Mouse (Mus musculus) hindbrain, postnatal 0 days (tissue): ENCODE data around the gene Hunk. TPM values are rescaled to one million over a fixed set of nuclear protein-coding genes. Genes with fewer than 3 reads are reported as not detected.

Experiments
- ATAC-seq: fragments of 200-750 bp; cut with Nextera tagmentation; 2 replicates; pipeline ENCODE4 v1.8.0; 2017; ENCODE audit warnings: mild to moderate bottlenecking, moderate TSS enrichment, moderate library complexity
- DNase-seq: peaks from one replicate; pipeline ENCODE4 v3.0.0-alpha.2; 2015; ENCODE audit warnings: low spot score
- H3K27ac ChIP-seq: fragments of 300-500 bp; sonication (generic); 2 replicates; pipeline ENCODE4 v1.5.1; 2014; ENCODE audit warnings: mild to moderate bottlenecking
- H3K27me3 ChIP-seq: fragments of 300-500 bp; sonication (generic); 2 replicates; pipeline ENCODE4 v1.6.1; 2014; ENCODE audit warnings: low read length, mixed read lengths; ENCODE audit not compliant: insufficient read depth
- H3K36me3 ChIP-seq: fragments of 300-500 bp; sonication (generic); 2 replicates; pipeline ENCODE4 v1.6.1; 2014; ENCODE audit warnings: low read length, mixed read lengths; ENCODE audit not compliant: insufficient read depth
- H3K4me1 ChIP-seq: fragments of 300-500 bp; sonication (generic); 2 replicates; pipeline ENCODE4 v1.6.1; 2014; ENCODE audit warnings: antibody characterized with exemption, low read length, mixed read lengths; ENCODE audit not compliant: insufficient read depth
- H3K4me2 ChIP-seq: fragments of 300-500 bp; sonication (generic); 2 replicates; pipeline ENCODE4 v1.6.1; 2014; ENCODE audit warnings: low read depth, mild to moderate bottlenecking, low read length, moderate library complexity, mixed read lengths
- H3K4me3 ChIP-seq: fragments of 300-500 bp; sonication (generic); 2 replicates; pipeline ENCODE4 v1.5.1; 2014; ENCODE audit warnings: low read length
- H3K9ac ChIP-seq: fragments of 300-500 bp; sonication (generic); replicated peaks from 2 replicates; pipeline ENCODE4 v1.6.1; 2014; ENCODE audit warnings: mild to moderate bottlenecking, low read length, moderate library complexity, mixed read lengths
- H3K9me3 ChIP-seq: fragments of 300-500 bp; sonication (generic); 2 replicates; pipeline ENCODE4 v1.6.1; 2016; ENCODE audit warnings: low read length, mixed read lengths
- CTCF ChIP-seq: IDR thresholded peaks from 2 replicates; pipeline ENCODE4 v1.5.1; 2016; ENCODE audit warnings: antibody characterized with exemption, control low read depth, low read depth
- WGBS: fragments of 180-500 bp; shearing (Covaris S2); extraction: QIAGEN DNeasy Blood & Tissue Kit; methylation state at CpG from one replicate; pipeline ENCODE4 v1.1.7; 2014; 5-methylcytosine and 5-hydroxymethylcytosine counted together
- polyA plus RNA-seq: library from polyadenylated mRNA; unstranded; fragments of >200 nt; fragmentation: Nextera tagmentation; extraction: Ambion mirVana; gene quantifications from 2 replicates; pipeline ENCODE4 v1.2.1, GENCODE M21; 2015
- total RNA-seq: library from RNA; depleted of rRNA; stranded (reverse); fragments of >200 nt; gene quantifications from 2 replicates; pipeline ENCODE4 v1.2.3, GENCODE M21; 2014

Gene Hunk
- total and polyA plus RNA-seq, 2 experiments from 2014 or later, result 3.6 to 13.3 TPM

DNA sequence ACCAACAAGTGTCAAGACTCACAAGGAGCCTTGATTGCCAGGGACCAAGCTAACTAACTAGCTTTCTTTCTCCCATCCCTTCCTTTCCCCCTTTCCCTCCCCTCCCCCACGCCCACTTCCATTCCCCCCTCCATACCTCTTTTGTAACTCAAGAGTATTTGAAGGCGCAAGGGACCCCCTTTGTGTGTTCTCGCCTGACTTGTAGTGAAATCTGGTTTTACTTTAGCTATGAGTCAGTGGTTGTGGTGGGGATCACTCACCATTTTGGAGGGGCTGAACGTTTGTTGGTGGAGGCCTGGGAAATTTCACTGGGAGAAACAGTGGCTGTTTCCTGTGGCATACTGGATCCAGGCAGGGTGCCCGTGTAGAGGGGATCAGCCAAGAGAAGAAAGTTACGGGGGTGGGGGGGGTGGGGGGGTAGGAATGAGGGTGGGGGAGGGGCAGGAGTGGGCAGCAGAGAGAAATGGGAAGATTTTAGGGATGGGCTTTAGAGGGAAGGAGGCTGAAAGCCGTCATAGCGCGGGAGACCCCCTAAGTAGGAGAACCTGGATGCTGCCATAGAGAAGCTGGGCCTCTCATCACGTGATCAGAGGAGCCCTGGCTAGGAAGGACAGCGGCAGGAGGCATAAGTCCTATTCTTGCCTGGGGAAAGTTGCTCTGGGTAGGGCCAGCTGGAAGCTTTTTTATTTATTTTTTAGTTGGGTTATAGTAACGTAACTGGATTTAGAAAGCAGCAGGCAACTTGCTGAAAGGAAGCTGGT lies 15.3 kb downstream of the Hunk start:
- Histone ChIP-seq H3K27me3 (no peaks in the 10 kb centered on the region), H3K9me3 (no peaks in the 10 kb centered on the region), H3K27ac (no peak overlapping the region), H3K36me3 (no peaks in the 10 kb centered on the region), H3K4me2 (0 out of 2 replicates have a peak overlapping the region, but pooled peaks have one; percentile 5), H3K4me1 (no peaks in the 10 kb centered on the region; the same call in 1 of the 2 replicates), H3K9ac (no peak overlapping the region), H3K4me3 (no peak overlapping the region)
- DNase-seq (no peak), ATAC-seq (peak; percentile 35; the same call in 1 of the 2 replicates)
- no peak for TF ChIP-seq CTCF
- WGBS, result 21% methylated on average over 12 of the region's 12 CpGs

GRCm38 (mm10) chr16:90402292-90402691 lies 16.5 kb downstream of the Hunk start:
- Histone ChIP-seq H3K4me3 (no peak overlapping the region), H3K27ac (no peak overlapping the region), H3K9ac (no peak overlapping the region), H3K36me3 (no peaks in the 10 kb centered on the region), H3K4me2 (no peak overlapping the region), H3K9me3 (no peaks in the 10 kb centered on the region), H3K4me1 (no peaks in the 10 kb centered on the region; the same call in 1 of the 2 replicates), H3K27me3 (no peaks in the 10 kb centered on the region)
- TF ChIP-seq CTCF, result no peak
- DNase-seq (no peak), ATAC-seq (no peak)
- 77% methylated on average over 7 of the region's 7 CpGs for WGBS

DNA sequence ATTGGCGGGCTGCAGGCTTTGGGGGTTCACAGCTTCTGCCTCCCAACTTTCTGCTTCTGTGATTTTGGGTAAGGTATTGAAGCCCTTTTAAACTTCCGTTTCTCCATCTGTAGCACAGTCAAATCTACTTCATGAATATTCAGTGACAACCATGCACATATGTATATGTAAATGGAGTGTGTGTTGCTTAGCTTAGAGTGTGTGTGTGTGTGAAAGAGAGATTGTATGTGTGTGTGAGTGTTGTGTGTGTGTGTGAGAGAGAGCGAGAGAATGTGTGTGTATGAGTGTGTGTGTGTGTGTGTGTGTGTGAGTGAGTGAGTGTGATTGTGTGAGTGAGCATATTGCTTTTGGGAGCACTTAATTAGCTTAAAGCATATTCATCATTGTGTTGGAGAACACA lies 19.4 kb downstream of the Hunk start:
- 73% methylated on average over 3 of the region's 3 CpGs for WGBS
- TF ChIP-seq CTCF, result no peak
- Histone ChIP-seq H3K27ac (no peak overlapping the region), H3K4me2 (no peak overlapping the region), H3K9ac (no peak overlapping the region), H3K9me3 (no peaks in the 10 kb centered on the region), H3K4me3 (no peak overlapping the region), H3K4me1 (peaks cover 8% of the 10 kb centered on the region), H3K27me3 (no peaks in the 10 kb centered on the region), H3K36me3 (no peaks in the 10 kb centered on the region)
- no peak for DNase-seq
- ATAC-seq, result no peak

DNA sequence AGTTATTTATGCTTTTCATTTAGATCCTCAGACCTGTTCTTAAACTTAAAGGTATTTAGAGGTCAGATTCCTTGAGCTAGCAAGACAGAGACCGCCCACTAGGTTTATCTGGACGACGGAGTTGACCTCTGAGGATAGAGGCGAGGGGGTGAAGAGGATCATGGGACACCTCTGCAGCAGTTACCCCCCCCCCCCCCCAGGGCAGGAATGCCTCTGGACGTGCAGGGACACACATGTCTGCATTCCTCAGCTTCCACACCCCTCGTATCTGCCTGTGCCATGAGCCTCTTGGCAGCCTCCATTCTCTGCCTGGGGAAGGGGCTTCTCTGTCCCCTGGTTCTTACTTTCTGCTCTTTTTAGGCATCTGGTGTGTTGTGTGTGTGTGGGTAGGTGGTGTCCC lies 19.8 kb downstream of the Hunk start:
- Histone ChIP-seq H3K27me3 (no peaks in the 10 kb centered on the region), H3K9me3 (no peaks in the 10 kb centered on the region), H3K4me1 (peaks cover 8% of the 10 kb centered on the region), H3K9ac (no peak overlapping the region), H3K4me2 (no peak overlapping the region), H3K4me3 (no peak overlapping the region), H3K27ac (no peak overlapping the region), H3K36me3 (no peaks in the 10 kb centered on the region)
- DNase-seq, result no peak
- WGBS, result 62% methylated on average over 6 of the region's 6 CpGs
- ATAC-seq, result no peak
- no peak for TF ChIP-seq CTCF

- no peaks in the 10 kb centered on the region for H3K36me3 ChIP-seq
- no peak for TF ChIP-seq CTCF
- peak overlapping the region; percentile 10; the same call in 1 of the 2 replicates for H3K4me2 ChIP-seq
Observed at GRCm38 (mm10) chr16:90407541-90408289, 21.9 kb downstream of the Hunk start.

DNA sequence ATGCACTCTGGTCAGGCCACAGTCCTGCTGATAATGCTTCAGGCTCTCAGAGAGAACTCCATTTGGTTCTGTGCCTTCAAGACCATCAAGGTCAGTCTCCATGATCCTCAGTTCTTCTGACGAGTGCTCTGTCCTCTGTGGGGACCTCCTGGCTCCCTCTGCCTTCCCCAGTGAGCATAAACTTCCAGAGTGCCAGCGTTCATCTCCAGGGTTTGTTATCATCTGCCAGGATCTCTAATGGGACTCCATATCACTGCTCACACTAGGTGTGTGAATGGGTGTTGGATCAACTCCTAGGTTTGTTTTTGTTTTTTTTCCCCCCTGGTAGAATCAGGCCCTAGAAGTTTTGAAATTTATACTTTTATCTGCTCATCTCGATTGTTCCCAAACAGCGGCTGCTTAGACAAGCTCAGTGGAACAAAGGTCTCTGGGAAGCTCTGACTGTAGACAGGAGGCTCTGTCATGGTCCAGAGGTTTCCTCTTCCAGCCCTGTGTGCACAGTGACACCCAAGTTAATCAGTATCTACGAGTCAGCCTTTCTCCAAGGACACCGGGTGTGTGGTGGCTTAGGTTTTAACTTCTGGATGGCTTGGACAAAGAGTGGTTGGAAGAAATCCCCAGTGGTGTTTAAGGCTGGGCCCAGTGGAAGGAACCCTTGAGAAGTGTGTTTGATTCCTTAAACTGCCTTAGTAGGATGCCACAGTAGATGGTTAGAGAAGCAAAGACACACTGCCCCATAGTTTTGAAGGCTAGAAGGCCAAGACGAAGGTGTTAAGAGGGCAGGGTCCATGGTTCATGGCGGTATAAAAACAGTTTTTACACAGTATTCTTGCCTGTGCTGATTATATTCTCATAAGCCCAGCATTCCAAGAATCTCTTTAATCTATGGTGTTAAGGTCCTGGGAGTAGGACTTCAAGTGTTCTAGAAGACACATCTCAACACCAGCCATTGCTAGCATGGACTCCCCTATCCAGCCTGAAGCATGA lies 26.6 kb downstream of the Hunk start:
- peaks cover 8% of the 10 kb centered on the region; the same call in 1 of the 2 replicates for H3K4me1 ChIP-seq
- H3K4me2 ChIP-seq, result no peak overlapping the region
- no peaks in the 10 kb centered on the region for H3K27me3 ChIP-seq
- DNase-seq (no peak), ATAC-seq (no peak)
- H3K9me3 ChIP-seq, result no peaks in the 10 kb centered on the region
- no peak overlapping the region for H3K9ac ChIP-seq
- WGBS, result 81% methylated on average over 8 of the region's 8 CpGs
- no peak for TF ChIP-seq CTCF
- H3K4me3 ChIP-seq, result no peak overlapping the region
- H3K27ac ChIP-seq, result no peak overlapping the region
- no peaks in the 10 kb centered on the region for H3K36me3 ChIP-seq

More at GRCm38 (mm10) chr16:90407541-90408289, 21.9 kb downstream of the Hunk start:
- peak; percentile 72 for ATAC-seq
- no peak overlapping the region for H3K9ac ChIP-seq
- no peak overlapping the region for H3K4me3 ChIP-seq
- H3K9me3 ChIP-seq, result no peaks in the 10 kb centered on the region
- DNase-seq, result peak; percentile 58
- 26% methylated on average over 12 of the region's 12 CpGs for WGBS
- peak overlapping the region; percentile 56; the same call in 1 of the 2 replicates for H3K27ac ChIP-seq
- H3K4me1 ChIP-seq, result peaks cover 8% of the 10 kb centered on the region; the same call in 1 of the 2 replicates
- H3K27me3 ChIP-seq, result no peaks in the 10 kb centered on the region
